In genomic region chr3:80058722-80059121, GRCm38 (mm10) we compare ENCODE assay signal across 10 mouse cellular contexts.
DNase-seq lines count a peak whose midpoint lies in the region; ATAC-seq and TF ChIP-seq lines count a peak whose summit lies in the region.
"Had no signal": no experiment of that assay in that cellular context is flagged by ENCODE, and none has a peak within 500 bp of the region (broad histone marks: within the 10 kb centered on the region; RNA-seq: fewer than 3 reads in every experiment).

No protein-coding gene starts in this region.

- WGBS in liver, adult 2 months = 14% methylated on average over 2 of the region's 2 CpGs
- 27% methylated on average over 2 of the region's 2 CpGs for WGBS in liver, embryonic 12.5 days (ENCODE audit: insufficient replicate concordance)
- 20% methylated on average over 2 of the region's 2 CpGs for WGBS in heart, embryonic 16.5 days
- 33% methylated on average over 2 of the region's 2 CpGs for WGBS in midbrain, postnatal 0 days

- H3K4me1 ChIP-seq in liver, adult 2 months (ENCODE audit: control insufficient read depth, insufficient read depth, low read length) = peaks cover 4% of the 10 kb centered on the region; the same call in 1 of the 2 replicates
- H3K4me1 ChIP-seq in liver, embryonic 12.5 days = 0 out of 2 replicates have a peak, but pooled peaks cover 4% of the 10 kb centered on the region
- 0 out of 2 replicates have a peak, but pooled peaks cover 3% of the 10 kb centered on the region for H3K4me1 ChIP-seq in heart, embryonic 16.5 days (ENCODE audit: control insufficient read depth, insufficient read depth, low read length)
- no peaks in the 10 kb centered on the region for H3K4me1 ChIP-seq in midbrain, postnatal 0 days (ENCODE audit: insufficient read depth, low read length)
- H3K4me1 ChIP-seq: embryonic facial prominence, embryonic 15.5 days had no signal

- no peaks in the 10 kb centered on the region for H3K36me3 ChIP-seq in liver, adult 2 months (ENCODE audit: control insufficient read depth, insufficient read depth, low read length)
- H3K36me3 ChIP-seq in liver, embryonic 12.5 days = no peaks in the 10 kb centered on the region
- no peaks in the 10 kb centered on the region for H3K36me3 ChIP-seq in heart, embryonic 16.5 days (ENCODE audit: control insufficient read depth, insufficient read depth)
- no peaks in the 10 kb centered on the region for H3K36me3 ChIP-seq in midbrain, postnatal 0 days (ENCODE audit: insufficient read depth, low read length)
- H3K36me3 ChIP-seq: embryonic facial prominence, embryonic 15.5 days; lung, embryonic 15.5 days had no signal

- DNase-seq in liver, adult 2 months (ENCODE audit: extremely low read depth, low read depth, low spot score) = peak; percentile 49
- DNase-seq in R1 (ENCODE audit: low read depth, low spot score) (peak; percentile 35), MN1 (ENCODE audit: low spot score) (no peak)
- peak; percentile 79 to 83 for DNase-seq in cerebellum, postnatal 14 days
- peak; percentile 47 to 69 for DNase-seq in layer of hippocampus, adult 2 months (ENCODE audit: low spot score in 2 of 2)
- peak; percentile 63 for DNase-seq in midbrain, postnatal 0 days (ENCODE audit: low spot score)

- H3K79me2 ChIP-seq in liver, adult 2 months (ENCODE audit: control insufficient read depth, insufficient read depth, low read length) = no peaks in the 10 kb centered on the region

- no peak overlapping the region for H3K27ac ChIP-seq in liver, adult 2 months (replicated peaks; ENCODE audit: insufficient read depth, low read depth, low read length)
- H3K27ac ChIP-seq in liver, embryonic 12.5 days = no peak overlapping the region
- H3K27ac ChIP-seq in heart, embryonic 16.5 days (ENCODE audit: low read length) = no peak overlapping the region
- no peak overlapping the region for H3K27ac ChIP-seq in layer of hippocampus, adult 2 months
- no peak overlapping the region for H3K27ac ChIP-seq in midbrain, postnatal 0 days (ENCODE audit: low read depth, low read length)
- H3K27ac ChIP-seq: embryonic facial prominence, embryonic 15.5 days; lung, embryonic 15.5 days had no signal

- H3K9ac ChIP-seq in liver, adult 2 months (ENCODE audit: low read depth, low read length) = no peak overlapping the region
- no peak overlapping the region for H3K9ac ChIP-seq in liver, embryonic 12.5 days
- no peak overlapping the region for H3K9ac ChIP-seq in heart, embryonic 16.5 days (ENCODE audit: low read length)
- H3K9ac ChIP-seq in midbrain, postnatal 0 days (replicated peaks; ENCODE audit: low read length, poor library complexity, severe bottlenecking) = no peak overlapping the region
- H3K9ac ChIP-seq: embryonic facial prominence, embryonic 15.5 days; lung, embryonic 15.5 days had no signal

- 0 out of 2 replicates have a peak, but pooled peaks have one; percentile 6 for TF ChIP-seq CTCF in liver, adult 2 months (IDR thresholded peaks at IDR 0.05; ENCODE audit: low read depth, low read length)
- TF ChIP-seq CTCF in layer of hippocampus, adult 2 months (conservative IDR thresholded peaks at IDR 0.05) = peak; percentile 98
- TF ChIP-seq CTCF in midbrain, postnatal 0 days (IDR thresholded peaks at IDR 0.05) = peak; percentile 74

- H3K27me3 ChIP-seq in liver, adult 2 months (ENCODE audit: control insufficient read depth, insufficient read depth, low read length) = no peaks in the 10 kb centered on the region
- no peaks in the 10 kb centered on the region for H3K27me3 ChIP-seq in liver, embryonic 12.5 days (replicated peaks)
- no peaks in the 10 kb centered on the region for H3K27me3 ChIP-seq in heart, embryonic 16.5 days (ENCODE audit: control insufficient read depth, insufficient read depth, low read length)
- no peaks in the 10 kb centered on the region for H3K27me3 ChIP-seq in midbrain, postnatal 0 days (ENCODE audit: insufficient read depth, low read length)
- H3K27me3 ChIP-seq: embryonic facial prominence, embryonic 15.5 days; lung, embryonic 15.5 days had no signal

- H3K4me2 ChIP-seq in liver, embryonic 12.5 days = no peak overlapping the region
- H3K4me2 ChIP-seq in heart, embryonic 16.5 days (ENCODE audit: low read depth, low read length) = no peak overlapping the region
- H3K4me2 ChIP-seq in midbrain, postnatal 0 days (ENCODE audit: low read depth, low read length, poor library complexity, severe bottlenecking) = no peak overlapping the region
- H3K4me2 ChIP-seq: embryonic facial prominence, embryonic 15.5 days; lung, embryonic 15.5 days had no signal

- no peak for TF ChIP-seq POLR2A in liver, adult 2 months (IDR thresholded peaks at IDR 0.05; ENCODE audit: extremely low read depth, insufficient read depth, low read length)

- no peak for ATAC-seq in liver, embryonic 12.5 days
- 0 out of 2 replicates have a peak, but pooled peaks have one; percentile 63 for ATAC-seq in heart, embryonic 16.5 days (replicated peaks; ENCODE audit: extremely low read depth, insufficient read depth, low FRiP score)
- ATAC-seq in midbrain, postnatal 0 days (ENCODE audit: low FRiP score) = 0 out of 2 replicates have a peak, but pooled peaks have one; percentile 44

- no peak overlapping the region for H3K4me3 ChIP-seq in liver, adult 2 months (ENCODE audit: insufficient read depth, low read depth, low read length)
- H3K4me3 ChIP-seq in liver, embryonic 12.5 days = no peak overlapping the region
- H3K4me3 ChIP-seq in heart, embryonic 16.5 days (ENCODE audit: low read length) = no peak overlapping the region
- no peak overlapping the region for H3K4me3 ChIP-seq in layer of hippocampus, adult 2 months
- H3K4me3 ChIP-seq in midbrain, postnatal 0 days (ENCODE audit: low read depth, low read length) = no peak overlapping the region
- H3K4me3 ChIP-seq: embryonic facial prominence, embryonic 15.5 days; lung, embryonic 15.5 days had no signal

- H3K9me3 ChIP-seq in liver, embryonic 12.5 days (replicated peaks) = no peaks in the 10 kb centered on the region
- H3K9me3 ChIP-seq in heart, embryonic 16.5 days (replicated peaks; ENCODE audit: control insufficient read depth, low read length) = no peaks in the 10 kb centered on the region
- H3K9me3 ChIP-seq in midbrain, postnatal 0 days (ENCODE audit: low read length) = no peaks in the 10 kb centered on the region
- H3K9me3 ChIP-seq: embryonic facial prominence, embryonic 15.5 days; lung, embryonic 15.5 days had no signal

Comparison
In these comparisons a context has a peak if more than half of its experiments do, and no peak if none do; other contexts are left out.
1. CTCF ChIP-seq: peak in every context shown above with its lines; median percentile 98 in layer of hippocampus, adult 2 months; 74 in midbrain, postnatal 0 days; 6 in liver, adult 2 months.